Mouse (Mus musculus) embryonic facial prominence, embryonic 14.5 days (tissue): ENCODE data around the gene Slc10a1. TPM values are rescaled to one million over a fixed set of nuclear protein-coding genes. Genes with fewer than 3 reads are reported as not detected.

Experiments
- ATAC-seq: fragments of 200-750 bp; cut with Nextera tagmentation; 2 replicates; pipeline ENCODE4 v1.8.0; 2017; ENCODE audit warnings: low read depth, moderate number of reproducible peaks, moderate TSS enrichment
- DNase-seq: peaks from one replicate; pipeline ENCODE4 v3.0.0-alpha.2; 2015; ENCODE audit warnings: low spot score
- H3K27ac ChIP-seq: fragments of 300-500 bp; sonication (generic); replicated peaks from 2 replicates; pipeline ENCODE4 v1.5.1; 2014; ENCODE audit warnings: low read depth, mild to moderate bottlenecking, low read length, moderate library complexity
- H3K27me3 ChIP-seq: fragments of 300-500 bp; sonication (generic); replicated peaks from 2 replicates; pipeline ENCODE4 v1.6.1; 2014; ENCODE audit warnings: low read length; ENCODE audit not compliant: control insufficient read depth, insufficient read depth
- H3K36me3 ChIP-seq: fragments of 300-500 bp; sonication (generic); 2 replicates; pipeline ENCODE4 v1.6.1; 2014; ENCODE audit warnings: low read length, mixed read lengths; ENCODE audit not compliant: control insufficient read depth, insufficient read depth
- H3K4me1 ChIP-seq: fragments of 300-500 bp; sonication (generic); 2 replicates; pipeline ENCODE4 v1.6.1; 2014; ENCODE audit warnings: antibody characterized with exemption, low read length; ENCODE audit not compliant: control insufficient read depth, insufficient read depth
- H3K4me2 ChIP-seq: fragments of 300-500 bp; sonication (generic); 2 replicates; pipeline ENCODE4 v1.6.1; 2014; ENCODE audit warnings: low read depth, mild to moderate bottlenecking, low read length, moderate library complexity, mixed read lengths
- H3K4me3 ChIP-seq: fragments of 300-500 bp; sonication (generic); 2 replicates; pipeline ENCODE4 v1.5.1; 2014; ENCODE audit warnings: low read depth, mild to moderate bottlenecking, low read length
- H3K9ac ChIP-seq: fragments of 300-500 bp; sonication (generic); 2 replicates; pipeline ENCODE4 v1.6.1; 2014; ENCODE audit warnings: low read depth, mild to moderate bottlenecking, low read length, moderate library complexity, mixed read lengths
- H3K9me3 ChIP-seq: fragments of 300-500 bp; sonication (generic); 2 replicates; pipeline ENCODE4 v1.6.1; 2016; ENCODE audit warnings: low read length; ENCODE audit not compliant: control insufficient read depth
- WGBS: fragments of 180-500 bp; shearing (Covaris S2); extraction: QIAGEN DNeasy Blood & Tissue Kit; methylation state at CpG from one replicate; pipeline ENCODE4 v1.1.7; 2014; 5-methylcytosine and 5-hydroxymethylcytosine counted together
- polyA plus RNA-seq: library from polyadenylated mRNA; unstranded; fragments of >200 nt; fragmentation: Nextera tagmentation; extraction: Ambion mirVana; gene quantifications from 2 replicates; pipeline ENCODE4 v1.2.1, GENCODE M21; 2014

Slc10a1 gene
- polyA plus RNA-seq, 1 experiment from 2014 or later = 0.45 TPM

- Histone ChIP-seq H3K27ac (no peak overlapping the region), H3K9me3 (no peaks in the 10 kb centered on the region), H3K4me1 (no peaks in the 10 kb centered on the region), H3K36me3 (no peaks in the 10 kb centered on the region), H3K4me2 (no peak overlapping the region), H3K9ac (no peak overlapping the region), H3K27me3 (no peaks in the 10 kb centered on the region), H3K4me3 (no peak overlapping the region)
- WGBS = under 1% methylated on average over 7 of the region's 7 CpGs
- DNase-seq (peak; percentile 48), ATAC-seq (no peak; the same call in 1 of the 2 replicates)
Measured at GRCm38 (mm10) chr12:80982326-80982725, 13.8 kb upstream of the Slc10a1 start.

GRCm38 (mm10) chr12:80975939-80976671, 7.6 kb upstream of the Slc10a1 start:
- DNase-seq = no peak
- 86% methylated on average over 11 of the region's 11 CpGs for WGBS

GRCm38 (mm10) chr12:80971756-80972155, 3.3 kb upstream of the Slc10a1 start:
- no peak overlapping the region for H3K4me2 ChIP-seq
- H3K27ac ChIP-seq = no peak overlapping the region
- no peak overlapping the region for H3K9ac ChIP-seq
- H3K4me3 ChIP-seq = no peak overlapping the region
- no peaks in the 10 kb centered on the region for H3K36me3 ChIP-seq
- H3K4me1 ChIP-seq = no peaks in the 10 kb centered on the region
- ATAC-seq = no peak
- 20% methylated on average over 3 of the region's 3 CpGs for WGBS
- no peaks in the 10 kb centered on the region for H3K9me3 ChIP-seq
- no peak for DNase-seq
- H3K27me3 ChIP-seq = no peaks in the 10 kb centered on the region

More at GRCm38 (mm10) chr12:80975939-80976671, 7.6 kb upstream of the Slc10a1 start:
- no peaks in the 10 kb centered on the region for H3K4me1 ChIP-seq
- no peak overlapping the region for H3K27ac ChIP-seq
- H3K9ac ChIP-seq = no peak overlapping the region
- H3K4me3 ChIP-seq = no peak overlapping the region
- H3K4me2 ChIP-seq = no peak overlapping the region
- H3K36me3 ChIP-seq = no peaks in the 10 kb centered on the region
- ATAC-seq = no peak
- no peaks in the 10 kb centered on the region for H3K27me3 ChIP-seq
- no peaks in the 10 kb centered on the region for H3K9me3 ChIP-seq

- Histone ChIP-seq H3K9ac (no peak overlapping the region), H3K4me3 (no peak overlapping the region), H3K9me3 (no peaks in the 10 kb centered on the region), H3K36me3 (no peaks in the 10 kb centered on the region), H3K4me2 (no peak overlapping the region), H3K4me1 (no peaks in the 10 kb centered on the region), H3K27ac (no peak overlapping the region), H3K27me3 (no peaks in the 10 kb centered on the region)
- DNase-seq (no peak), ATAC-seq (no peak)
- WGBS = 72% methylated on average over 8 of the region's 8 CpGs
Measured at GRCm38 (mm10) chr12:80970181-80970705, 1.7 kb upstream of the Slc10a1 start.

GRCm38 (mm10) chr12:80967918-80968317, 587 bp downstream of the Slc10a1 start:
- no peak overlapping the region for H3K27ac ChIP-seq
- H3K27me3 ChIP-seq = no peaks in the 10 kb centered on the region
- no peak overlapping the region for H3K9ac ChIP-seq
- H3K4me2 ChIP-seq = no peak overlapping the region
- no peaks in the 10 kb centered on the region for H3K4me1 ChIP-seq
- ATAC-seq (no peak), DNase-seq (no peak)
- no peaks in the 10 kb centered on the region for H3K36me3 ChIP-seq
- WGBS = 85% methylated on average over 9 of the region's 9 CpGs
- H3K9me3 ChIP-seq = no peaks in the 10 kb centered on the region
- H3K4me3 ChIP-seq = no peak overlapping the region

- H3K4me3 ChIP-seq = no peak overlapping the region
- no peak for ATAC-seq
- 80% methylated on average over 11 of the region's 11 CpGs for WGBS
Measured at GRCm38 (mm10) chr12:80966059-80966838, 2.3 kb downstream of the Slc10a1 start.

GRCm38 (mm10) chr12:80962566-80962965, 5.9 kb downstream of the Slc10a1 start:
- no peak overlapping the region for H3K4me3 ChIP-seq
- DNase-seq = no peak
- 86% methylated on average over 4 of the region's 4 CpGs for WGBS

More at GRCm38 (mm10) chr12:80966059-80966838, 2.3 kb downstream of the Slc10a1 start:
- DNase-seq = no peak
- Histone ChIP-seq H3K27me3 (no peaks in the 10 kb centered on the region), H3K9me3 (no peaks in the 10 kb centered on the region), H3K36me3 (no peaks in the 10 kb centered on the region), H3K4me2 (no peak overlapping the region), H3K27ac (no peak overlapping the region), H3K9ac (no peak overlapping the region), H3K4me1 (no peaks in the 10 kb centered on the region)

GRCm38 (mm10) chr12:80957961-80958360, 10.5 kb downstream of the Slc10a1 start:
- H3K36me3 ChIP-seq = peaks cover 71% of the 10 kb centered on the region
- H3K4me2 ChIP-seq = no peak overlapping the region
- no peak overlapping the region for H3K4me3 ChIP-seq
- no peaks in the 10 kb centered on the region for H3K4me1 ChIP-seq
- no peaks in the 10 kb centered on the region for H3K9me3 ChIP-seq
- no peak overlapping the region for H3K27ac ChIP-seq
- no peak overlapping the region for H3K9ac ChIP-seq
- 81% methylated on average over 4 of the region's 4 CpGs for WGBS
- ATAC-seq (no peak), DNase-seq (no peak)
- no peaks in the 10 kb centered on the region for H3K27me3 ChIP-seq

More at GRCm38 (mm10) chr12:80962566-80962965, 5.9 kb downstream of the Slc10a1 start:
- Histone ChIP-seq H3K4me1 (no peaks in the 10 kb centered on the region), H3K27me3 (no peaks in the 10 kb centered on the region), H3K27ac (no peak overlapping the region), H3K36me3 (peaks cover 25% of the 10 kb centered on the region), H3K4me2 (no peak overlapping the region), H3K9ac (no peak overlapping the region), H3K9me3 (no peaks in the 10 kb centered on the region)
- no peak for ATAC-seq
